Mouse (Mus musculus) ES-E14 (cell line): ENCODE data around the gene Stk40.

Experiments used
- CHD2 ChIP-seq: IDR thresholded peaks from 2 replicates; pipeline ENCODE4 v1.6.1; 2014; ENCODE audit warnings: mild to moderate bottlenecking, low read depth, low read length, inconsistent platforms
- HCFC1 ChIP-seq: IDR thresholded peaks from 2 replicates; pipeline ENCODE4 v1.6.1; 2012; ENCODE audit warnings: low read length, inconsistent platforms, borderline replicate concordance; ENCODE audit not compliant: insufficient read depth
- MAFK ChIP-seq: IDR thresholded peaks from 2 replicates; pipeline ENCODE4 v1.6.1; 2014; ENCODE audit warnings: mild to moderate bottlenecking, low read depth, low read length, inconsistent platforms; ENCODE audit not compliant: insufficient read depth
- ZC3H11A ChIP-seq: IDR thresholded peaks from 2 replicates; pipeline ENCODE4 v1.6.1; 2012; ENCODE audit warnings: low read depth, mild to moderate bottlenecking, inconsistent platforms, low read length, borderline replicate concordance
- ZNF384 ChIP-seq: IDR thresholded peaks from 2 replicates; pipeline ENCODE4 v1.6.1; 2012; ENCODE audit warnings: low read depth, low read length, inconsistent platforms

- TF ChIP-seq HCFC1: no peak
- no peak for TF ChIP-seq MAFK
- TF ChIP-seq CHD2: no peak
- TF ChIP-seq ZNF384: no peak
- TF ChIP-seq ZC3H11A: no peak
Observed at GRCm38 (mm10) chr4:126149041-126149676, 45.4 kb downstream of the Stk40 start.
